In genomic region chr16:95225285-95225684, GRCm38 (mm10) we compare ENCODE assay signal across 18 mouse cellular contexts. TPM values are rescaled to one million over a fixed set of nuclear protein-coding genes. Genes with fewer than 3 reads are reported as not detected.
"Had no signal": no experiment of that assay in that cellular context is flagged by ENCODE, and none has a peak within 500 bp of the region (broad histone marks: within the 10 kb centered on the region; RNA-seq: fewer than 3 reads in every experiment).

No protein-coding gene starts in this region.

- H3K9ac ChIP-seq: lung, embryonic 14.5 days; midbrain, embryonic 13.5 days; midbrain, embryonic 15.5 days; neural tube, embryonic 12.5 days; stomach, embryonic 15.5 days had no signal

- H3K27me3 ChIP-seq: midbrain, embryonic 13.5 days; midbrain, embryonic 15.5 days; neural tube, embryonic 12.5 days; stomach, embryonic 15.5 days had no signal

- H3K27ac ChIP-seq: midbrain, embryonic 13.5 days; midbrain, embryonic 15.5 days; neural tube, embryonic 12.5 days; stomach, embryonic 15.5 days; stomach, postnatal 0 days had no signal

- H3K4me1 ChIP-seq: midbrain, embryonic 15.5 days; neural tube, embryonic 12.5 days; stomach, embryonic 15.5 days had no signal

- ATAC-seq: midbrain, embryonic 13.5 days; midbrain, embryonic 15.5 days had no signal

- H3K9me3 ChIP-seq: megakaryocyte, embryonic 14.5 days; midbrain, embryonic 13.5 days; midbrain, embryonic 15.5 days; neural tube, embryonic 12.5 days; stomach, embryonic 15.5 days had no signal

- DNase-seq: lung, adult 18-20 months; lung, embryonic 14.5 days; lung, postnatal 10 days; lung, postnatal 4 days; right cerebral cortex, postnatal 14 days; thymus, adult 18-20 months; thymus, postnatal 14 days; thymus, postnatal 36 days had no signal

- H3K4me3 ChIP-seq: megakaryocyte, embryonic 14.5 days; midbrain, embryonic 13.5 days; midbrain, embryonic 15.5 days; neural tube, embryonic 12.5 days; stomach, embryonic 15.5 days had no signal

- H3K4me2 ChIP-seq: lung, embryonic 14.5 days; midbrain, embryonic 11.5 days; midbrain, embryonic 13.5 days; midbrain, embryonic 15.5 days; neural tube, embryonic 12.5 days; stomach, embryonic 15.5 days had no signal

- H3K36me3 ChIP-seq: midbrain, embryonic 13.5 days; midbrain, embryonic 15.5 days; neural tube, embryonic 12.5 days; stomach, embryonic 15.5 days had no signal

RNA-seq across cellular contexts. Expression of gene Kcnj15, which starts 32.1 kb away (rescaled TPM):
- total RNA-seq: midbrain, postnatal 0 days; monocyte, adult 5-6 weeks; neutrophil, adult 5-6 weeks had no signal
